Mouse (Mus musculus) limb, embryonic 14.5 days (tissue): ENCODE data around the gene Gm17482. TPM values are rescaled to one million over a fixed set of nuclear protein-coding genes. Genes with fewer than 3 reads are reported as not detected.
A peak's percentile ranks its signal among the peaks of the same experiment; 100 is the strongest.
"Not testable (repeated sequence)": the region's sequence is repeated elsewhere in the genome, so short reads cannot be mapped to it uniquely, and the experiment has no call there.

Experiments used
- ATAC-seq: fragments of 200-750 bp; cut with Nextera tagmentation; 2 replicates; pipeline ENCODE4 v1.8.0; 2017; ENCODE audit warnings: low read depth, moderate number of reproducible peaks, moderate TSS enrichment; ENCODE audit not compliant: low FRiP score
- DNase-seq: peaks from one replicate; pipeline ENCODE4 v3.0.0-alpha.2; 2015; ENCODE audit warnings: low spot score
- H3K27ac ChIP-seq: fragments of 300-500 bp; sonication (generic); replicated peaks from 2 replicates; pipeline ENCODE4 v1.5.1; 2014; ENCODE audit warnings: low read depth, mild to moderate bottlenecking, low read length, moderate library complexity, mixed read lengths
- H3K27me3 ChIP-seq: fragments of 300-500 bp; sonication (generic); 2 replicates; pipeline ENCODE4 v1.6.1; 2014; ENCODE audit warnings: low read length, mixed read lengths; ENCODE audit not compliant: control insufficient read depth, insufficient read depth
- H3K36me3 ChIP-seq: fragments of 300-500 bp; sonication (generic); 2 replicates; pipeline ENCODE4 v1.6.1; 2014; ENCODE audit warnings: mild to moderate bottlenecking, low read length, moderate library complexity, mixed read lengths; ENCODE audit not compliant: control insufficient read depth, insufficient read depth
- H3K4me1 ChIP-seq: fragments of 300-500 bp; sonication (generic); 2 replicates; pipeline ENCODE4 v1.6.1; 2014; ENCODE audit warnings: antibody characterized with exemption, low read length, mixed read lengths; ENCODE audit not compliant: control insufficient read depth, insufficient read depth
- H3K4me2 ChIP-seq: fragments of 300-500 bp; sonication (generic); replicated peaks from 2 replicates; pipeline ENCODE4 v1.6.1; 2014; ENCODE audit warnings: low read depth, mild to moderate bottlenecking, low read length, moderate library complexity; ENCODE audit not compliant: severe bottlenecking
- H3K4me3 ChIP-seq: fragments of 300-500 bp; sonication (generic); replicated peaks from 2 replicates; pipeline ENCODE4 v1.5.1; 2014; ENCODE audit warnings: low read length
- H3K9ac ChIP-seq: fragments of 300-500 bp; sonication (generic); 2 replicates; pipeline ENCODE4 v1.6.1; 2014; ENCODE audit warnings: mild to moderate bottlenecking, low read depth, low read length, moderate library complexity; ENCODE audit not compliant: severe bottlenecking
- H3K9me3 ChIP-seq: fragments of 300-500 bp; sonication (generic); 2 replicates; pipeline ENCODE4 v1.6.1; 2016; ENCODE audit warnings: low read length; ENCODE audit not compliant: control insufficient read depth
- POLR2A ChIP-seq: fragments of 200-500 bp; IDR thresholded peaks from 2 replicates; pipeline ENCODE4 v1.8.0; 2012; ENCODE audit warnings: inconsistent platforms, mild to moderate bottlenecking, moderate library complexity, borderline replicate concordance; ENCODE audit not compliant: insufficient read depth, insufficient read length; ENCODE audit errors: extremely low read depth
- WGBS: fragments of 180-500 bp; shearing (Covaris S2); extraction: QIAGEN DNeasy Blood & Tissue Kit; methylation state at CpG from one replicate; pipeline ENCODE4 v1.1.7; 2014; 5-methylcytosine and 5-hydroxymethylcytosine counted together
- polyA plus RNA-seq, 2 experiments: library from polyadenylated mRNA; depleted of rRNA in 1 of 2; stranded (reverse) in 1 of 2; unstranded in 1 of 2; fragments of >200 nt; fragmentation: Nextera tagmentation in 1 of 2; extraction: Ambion mirVana in 1 of 2; gene quantifications; 2 replicates each; pipeline versions ENCODE4 v1.2.1 to v1.2.3; 2012 to 2014

The Gm17482 gene
- polyA plus RNA-seq, 2 experiments: not detected

DNA sequence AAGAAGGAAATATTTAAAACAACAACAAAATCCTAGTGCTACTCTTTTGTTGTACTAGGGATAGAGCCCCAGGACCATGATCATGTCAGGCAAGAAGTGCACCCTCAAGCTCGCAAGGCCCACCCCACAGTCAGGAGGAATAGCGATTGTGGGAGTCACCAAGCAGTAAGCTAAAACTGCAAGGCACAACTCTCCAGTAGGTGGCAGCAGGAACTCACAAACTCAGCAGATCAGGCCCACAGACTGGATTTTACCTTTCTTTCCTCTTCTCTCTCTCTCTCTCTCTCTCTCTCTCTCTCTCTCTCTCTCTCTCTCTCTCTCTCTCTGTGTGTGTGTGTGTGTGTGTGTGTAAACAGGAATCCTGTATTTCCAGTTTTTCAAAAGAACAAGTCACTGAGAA lies 386 bp downstream of the Gm17482 start:
- Histone ChIP-seq H3K4me3 (no peak overlapping the region), H3K4me2 (no peak overlapping the region), H3K4me1 (no peaks in the 10 kb centered on the region), H3K9ac (no peak overlapping the region), H3K36me3 (no peaks in the 10 kb centered on the region), H3K27me3 (no peaks in the 10 kb centered on the region), H3K27ac (no peak overlapping the region), H3K9me3 (no peaks in the 10 kb centered on the region)
- peak; percentile 73; the same call in 1 of the 2 replicates for ATAC-seq
- TF ChIP-seq POLR2A: no peak
- peak; percentile 89 for DNase-seq
- 12% methylated on average over 2 of the region's 2 CpGs for whole genome bisulfite sequencing

DNA sequence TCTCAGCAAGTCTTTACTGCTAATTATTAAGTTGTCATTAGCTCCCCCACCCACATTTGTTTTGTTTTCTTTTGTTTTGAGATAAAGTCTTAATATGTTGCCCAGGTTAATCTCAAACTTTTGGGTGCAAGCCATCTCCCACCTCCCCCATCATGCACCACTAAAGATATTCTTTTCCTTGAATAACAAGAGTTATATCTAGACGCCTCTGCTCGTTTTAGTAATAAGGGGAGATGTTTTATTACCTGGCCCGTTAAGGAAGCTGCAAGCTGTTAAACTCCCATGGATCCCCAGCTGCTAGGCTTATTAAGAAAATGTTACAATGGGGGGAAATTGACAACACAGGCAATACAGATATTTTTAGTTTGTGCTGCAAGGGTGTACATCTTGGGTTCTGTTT lies 3.4 kb downstream of the Gm17482 start:
- Histone ChIP-seq H3K9ac (no peak overlapping the region), H3K4me3 (no peak overlapping the region), H3K4me1 (no peaks in the 10 kb centered on the region), H3K36me3 (no peaks in the 10 kb centered on the region), H3K4me2 (no peak overlapping the region), H3K27me3 (no peaks in the 10 kb centered on the region), H3K27ac (no peak overlapping the region), H3K9me3 (no peaks in the 10 kb centered on the region)
- TF ChIP-seq POLR2A: no peak
- 21% methylated on average over 3 of the region's 3 CpGs for WGBS
- DNase-seq: no peak
- ATAC-seq: no peak

DNA sequence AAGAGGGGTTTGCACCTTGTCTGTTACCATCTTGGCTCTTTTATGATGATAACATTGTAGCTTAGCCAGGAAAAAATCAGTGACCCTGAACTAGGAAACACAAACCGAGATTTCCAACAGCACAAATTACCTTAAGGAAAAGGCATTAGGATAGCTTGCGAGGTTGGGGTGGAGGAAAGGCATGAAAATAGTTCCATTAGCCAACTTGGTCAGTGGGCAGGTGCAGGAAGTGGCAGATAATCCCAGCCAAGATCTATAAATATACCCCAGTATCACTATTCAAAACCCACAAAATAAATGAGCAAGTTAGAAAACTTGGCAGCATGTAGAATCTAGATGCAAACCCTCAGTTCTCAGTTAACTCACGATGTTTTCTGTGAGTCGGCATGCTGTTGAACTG lies 4.7 kb downstream of the Gm17482 start:
- H3K27ac ChIP-seq: no peak overlapping the region
- no peak for TF ChIP-seq POLR2A
- H3K4me3 ChIP-seq: no peak overlapping the region
- H3K27me3 ChIP-seq: no peaks in the 10 kb centered on the region
- DNase-seq: no peak
- H3K9me3 ChIP-seq: no peaks in the 10 kb centered on the region
- ATAC-seq: no peak
- no peak overlapping the region for H3K9ac ChIP-seq
- no peaks in the 10 kb centered on the region for H3K36me3 ChIP-seq
- H3K4me1 ChIP-seq: no peaks in the 10 kb centered on the region
- 50% methylated on average over 4 of the region's 4 CpGs for WGBS
- no peak overlapping the region for H3K4me2 ChIP-seq

DNA sequence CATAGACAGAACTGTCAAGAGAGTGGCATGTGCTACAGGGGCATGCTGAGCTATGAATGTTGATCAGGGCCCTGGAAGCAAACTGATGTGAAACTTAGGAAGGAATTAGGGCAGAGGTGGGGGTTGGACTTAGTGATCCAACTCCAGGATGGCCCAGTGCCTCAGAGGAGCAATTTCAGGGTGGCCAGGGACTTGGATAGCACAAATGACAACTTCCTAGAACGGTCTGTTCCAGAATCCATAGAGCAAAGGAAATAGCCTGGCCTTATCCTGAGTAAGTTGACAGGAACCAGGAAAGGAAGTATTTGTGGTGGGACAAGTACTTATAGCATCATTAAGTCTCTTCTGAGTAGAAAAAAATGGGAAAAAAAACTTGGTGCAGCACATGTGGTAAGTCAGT lies 5.4 kb downstream of the Gm17482 start:
- ATAC-seq: no peak
- WGBS: 71% methylated on average over 1 of the region's 1 CpGs
- H3K9ac ChIP-seq: no peak overlapping the region

DNA sequence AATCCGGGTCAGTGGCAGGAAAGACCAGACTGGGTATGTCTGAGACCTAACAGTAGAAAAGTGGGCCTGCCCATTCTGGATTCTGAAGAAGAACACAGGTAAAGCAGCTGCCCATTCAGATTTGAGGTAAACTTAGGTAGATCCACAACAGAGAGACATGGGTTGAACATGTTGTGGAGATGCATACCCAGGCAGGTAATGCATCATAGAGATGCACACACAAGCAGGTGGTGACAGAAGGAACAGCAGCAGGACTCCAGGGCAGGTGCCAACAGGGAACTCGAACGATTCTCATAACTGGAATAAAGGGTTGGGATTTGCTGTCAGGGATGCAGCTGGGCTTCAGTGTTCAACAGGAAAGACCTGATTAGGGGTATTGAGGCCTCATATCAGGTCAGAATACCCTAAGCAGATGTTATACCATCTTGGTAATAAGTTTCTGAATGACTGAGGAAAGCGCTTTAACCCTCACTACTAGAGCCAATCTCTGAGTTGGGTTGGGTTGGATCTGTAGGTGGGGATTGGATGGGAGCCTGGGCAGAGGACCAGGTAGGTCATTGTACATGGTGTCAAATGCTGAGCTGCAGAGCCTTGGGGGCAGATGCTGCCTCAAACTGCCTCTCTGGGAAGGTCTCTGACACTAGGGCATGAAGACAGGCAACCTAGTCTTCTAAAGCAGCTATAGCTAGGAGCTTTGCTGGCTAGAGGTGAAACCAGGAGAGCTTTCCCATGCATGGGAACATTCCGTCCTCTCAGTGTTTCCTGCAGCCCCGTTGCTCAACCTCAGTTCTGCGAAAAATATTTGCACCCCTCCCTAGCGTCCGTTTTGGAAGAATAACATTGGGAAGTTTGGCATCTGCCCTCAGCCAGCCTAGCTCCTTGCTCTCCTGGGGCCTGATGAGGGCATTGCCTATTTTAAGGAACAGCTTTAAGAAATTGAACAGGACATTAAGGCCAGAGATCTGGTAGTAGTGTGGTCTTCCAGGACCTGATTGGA lies 11.2 kb downstream of the Gm17482 start:
- H3K4me3 ChIP-seq: no peak overlapping the region
- 78% methylated on average over 9 of the region's 9 CpGs for WGBS
- DNase-seq: no peak
- H3K4me1 ChIP-seq: no peaks in the 10 kb centered on the region
- ATAC-seq: no peak
- no peak overlapping the region for H3K9ac ChIP-seq
- no peaks in the 10 kb centered on the region for H3K36me3 ChIP-seq
- TF ChIP-seq POLR2A: no peak
- H3K9me3 ChIP-seq: no peaks in the 10 kb centered on the region
- H3K4me2 ChIP-seq: no peak overlapping the region
- no peaks in the 10 kb centered on the region for H3K27me3 ChIP-seq
- H3K27ac ChIP-seq: no peak overlapping the region

More for the DNA sequence above, 5.4 kb downstream of the Gm17482 start:
- Histone ChIP-seq H3K4me2 (no peak overlapping the region), H3K9me3 (no peaks in the 10 kb centered on the region), H3K4me3 (no peak overlapping the region), H3K27ac (no peak overlapping the region), H3K27me3 (no peaks in the 10 kb centered on the region), H3K36me3 (no peaks in the 10 kb centered on the region), H3K4me1 (no peaks in the 10 kb centered on the region)
- TF ChIP-seq POLR2A: no peak
- DNase-seq: no peak

DNA sequence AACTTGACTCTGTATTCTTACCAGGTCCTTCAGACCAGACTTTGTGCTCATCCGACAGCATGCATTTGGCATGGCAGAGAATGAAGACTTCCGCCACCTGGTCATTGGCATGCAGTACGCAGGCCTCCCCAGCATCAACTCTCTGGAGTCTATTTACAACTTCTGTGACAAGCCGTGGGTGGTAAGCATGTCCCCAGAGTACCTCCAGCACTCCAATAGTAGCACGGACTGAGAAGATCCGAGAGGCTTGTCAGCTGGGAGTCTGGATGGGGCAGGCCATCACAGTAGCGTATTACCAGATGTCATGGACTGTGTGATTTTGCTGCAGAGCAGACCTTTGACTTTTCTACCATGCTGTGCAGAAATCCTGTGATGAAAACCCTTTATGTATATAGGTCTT lies 12.2 kb downstream of the Gm17482 start:
- ATAC-seq: no peak
- Histone ChIP-seq H3K4me1 (no peaks in the 10 kb centered on the region), H3K27ac (no peak overlapping the region), H3K27me3 (no peaks in the 10 kb centered on the region), H3K4me3 (no peak overlapping the region), H3K9me3 (no peaks in the 10 kb centered on the region), H3K36me3 (no peaks in the 10 kb centered on the region), H3K9ac (no peak overlapping the region), H3K4me2 (no peak overlapping the region)
- no peak for DNase-seq
- WGBS: 80% methylated on average over 7 of the region's 7 CpGs
- TF ChIP-seq POLR2A: no peak

DNA sequence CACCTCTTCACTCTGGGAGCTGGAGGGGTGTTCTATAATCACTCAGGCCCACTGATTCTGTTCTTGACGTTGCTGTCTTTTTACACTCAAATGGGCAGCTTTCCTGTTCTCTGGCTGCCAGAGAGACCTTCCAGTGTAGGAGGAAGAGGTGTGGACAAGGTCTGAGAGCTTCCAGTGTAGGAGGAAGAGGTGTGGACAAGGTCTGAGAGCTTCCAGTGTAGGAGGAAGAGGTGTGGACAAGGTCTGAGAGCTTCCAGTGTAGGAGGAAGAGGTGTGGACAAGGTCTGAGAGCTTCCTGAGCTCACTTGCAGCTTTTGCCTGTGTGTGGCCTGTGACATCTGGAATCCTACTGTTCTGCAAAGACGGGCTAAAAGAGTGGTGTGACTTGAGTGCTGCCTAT lies 13.3 kb downstream of the Gm17482 start:
- not testable (repeated sequence) for H3K27me3 ChIP-seq
- 41% methylated on average over 2 of the region's 2 CpGs for WGBS

More for the DNA sequence above, 13.3 kb downstream of the Gm17482 start:
- H3K4me2 ChIP-seq, H3K9ac ChIP-seq, H3K9me3 ChIP-seq, H3K4me1 ChIP-seq, H3K4me3 ChIP-seq, H3K27ac ChIP-seq, ATAC-seq, H3K36me3 ChIP-seq, DNase-seq: not testable (repeated sequence)
